Mouse (Mus musculus): ENCODE results near the gene Proz.
"Not testable (repeated sequence)": the region's sequence is repeated elsewhere in the genome, so short reads cannot be mapped to it uniquely, and the experiment has no call there.

Gene Proz

GRCm38 (mm10) chr8:13060441-13061150 lies at the start of gene Proz:
Proz (plus strand) TSS chr8:13060914.
- CTCF ChIA-PET = no interaction called here

DNA sequence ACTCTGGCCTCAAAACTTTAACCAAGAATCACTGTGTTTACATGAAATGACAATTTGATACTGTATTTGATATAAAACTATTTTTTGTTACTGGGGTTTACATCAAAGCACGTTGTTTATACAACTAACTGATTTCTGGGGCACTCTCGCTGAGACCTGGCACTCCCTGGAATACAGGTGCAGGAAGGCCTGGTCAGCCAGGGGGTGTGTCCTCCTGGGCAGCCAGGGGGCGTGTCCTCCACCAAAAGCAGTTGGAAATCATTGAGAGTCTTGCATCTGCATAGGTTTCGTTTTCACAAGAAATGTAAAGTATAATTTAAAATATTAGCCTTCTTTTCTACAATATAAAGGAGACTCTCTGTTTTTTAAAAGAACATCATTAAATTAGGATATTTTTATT lies 41.2 kb upstream of the Proz start:
- CTCF ChIA-PET = no interaction called here

DNA sequence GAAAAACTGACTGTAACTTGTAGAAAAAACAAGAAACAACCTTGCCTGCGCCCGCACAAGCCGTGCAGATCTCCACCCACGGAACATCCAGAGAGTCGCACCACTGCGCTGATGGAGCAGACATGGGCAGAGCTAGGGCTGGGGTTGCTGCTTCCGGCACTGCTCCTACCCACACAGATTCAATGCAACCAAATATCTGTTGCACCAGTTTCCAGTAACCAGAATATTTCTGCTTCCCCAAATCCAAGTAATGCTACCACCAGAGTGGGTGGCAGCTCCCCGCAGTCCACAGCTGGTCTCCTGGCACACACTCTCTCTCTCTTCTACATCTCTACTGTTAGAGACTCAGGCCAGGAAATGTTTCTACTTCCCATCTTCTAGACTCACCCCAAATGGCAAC lies 38.9 kb upstream of the Proz start:
- CTCF ChIA-PET = no interaction called here

DNA sequence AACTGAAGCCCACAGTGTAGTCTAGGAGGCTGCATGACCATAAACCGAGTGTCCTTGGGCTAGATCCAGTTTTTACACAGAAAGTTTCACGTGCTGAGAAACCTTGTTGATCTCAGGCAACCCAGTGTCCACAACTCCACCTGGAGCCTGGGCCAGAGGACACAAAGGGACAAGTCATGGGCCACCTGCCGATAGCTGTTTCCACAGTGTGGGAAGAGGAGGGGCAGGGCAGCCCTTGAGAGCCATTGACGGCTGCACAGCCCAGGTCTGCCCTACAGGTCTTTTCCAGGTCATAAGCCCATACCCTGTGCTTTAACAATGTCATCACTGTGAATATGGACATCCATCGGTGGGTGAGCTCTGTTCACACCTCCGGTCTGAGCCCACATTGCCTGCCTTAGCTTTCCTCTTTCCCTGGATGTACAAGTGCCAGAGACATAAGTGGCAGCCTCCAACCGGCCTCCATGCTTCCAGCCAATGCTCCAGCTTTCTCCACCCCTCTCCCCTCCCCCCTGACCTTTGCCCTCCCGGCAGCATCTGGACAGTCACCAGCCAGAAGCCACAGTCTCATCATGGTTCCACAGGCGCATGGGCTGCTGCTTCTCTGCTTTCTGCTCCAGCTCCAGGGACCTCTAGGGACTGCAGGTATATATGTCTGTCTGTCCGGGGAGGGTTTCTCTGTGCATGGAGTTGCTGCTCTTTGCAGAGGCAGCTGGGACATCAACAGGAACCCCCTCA lies 35.1 kb upstream of the Proz start, which contains the start of gene F7:
F7 (plus strand) TSS at position 548 of the 738 bp plus-strand sequence.
- CTCF ChIA-PET = no interaction called here

- CTCF ChIA-PET = no interaction called here
These were observed 33.1 kb upstream of the Proz start for GRCm38 (mm10) chr8:13027615-13028014.

DNA sequence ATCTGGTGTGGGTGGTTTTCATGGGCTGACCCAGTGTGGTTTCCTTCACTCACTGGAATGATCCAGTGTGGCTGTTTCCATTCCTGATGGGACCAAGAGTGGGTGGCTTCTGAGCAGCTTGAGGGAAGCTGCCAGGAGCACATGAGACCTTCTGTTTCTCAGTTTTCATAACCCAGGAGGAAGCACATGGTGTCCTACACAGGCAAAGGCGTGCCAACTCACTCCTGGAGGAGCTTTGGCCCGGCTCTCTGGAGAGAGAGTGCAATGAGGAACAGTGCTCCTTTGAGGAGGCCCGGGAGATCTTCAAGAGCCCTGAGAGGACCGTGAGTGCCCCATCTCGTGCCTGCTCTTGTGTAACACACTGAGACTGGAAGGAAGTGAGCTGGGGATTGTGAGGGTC lies 32.2 kb upstream of the Proz start:
- CTCF ChIA-PET = no interaction called here

DNA sequence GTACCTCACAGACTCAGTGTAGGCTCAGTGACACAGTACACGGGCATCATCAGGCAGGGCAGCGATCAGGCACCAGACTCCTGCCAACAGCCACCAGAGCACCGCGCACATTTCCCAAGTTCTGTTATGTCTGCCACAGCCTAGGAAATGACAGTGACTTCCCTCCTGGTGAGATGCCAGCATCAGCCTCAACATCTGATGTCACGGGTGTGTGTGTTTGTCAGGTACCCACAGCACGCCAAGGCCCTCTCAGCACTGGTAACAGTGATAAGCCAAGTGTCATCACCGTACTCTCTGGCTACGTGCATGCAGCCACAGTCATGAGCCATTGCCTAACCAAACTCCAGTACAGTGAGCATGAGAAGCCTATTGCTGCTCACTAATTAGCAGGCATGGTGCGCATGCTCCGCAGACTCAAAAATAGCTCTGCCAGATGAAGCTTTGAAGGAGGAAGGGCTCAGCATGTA lies 24.3 kb upstream of the Proz start:
- CTCF ChIA-PET = no interaction called here

- CTCF ChIA-PET = no interaction called here
These were observed 23.7 kb upstream of the Proz start, which contains the start of gene F10 for GRCm38 (mm10) chr8:13037015-13037414. F10 (plus strand) TSS chr8:13037308.

GRCm38 (mm10) chr8:13037569-13037968 lies 23.1 kb upstream of the Proz start:
- CTCF ChIA-PET = no interaction called here

DNA sequence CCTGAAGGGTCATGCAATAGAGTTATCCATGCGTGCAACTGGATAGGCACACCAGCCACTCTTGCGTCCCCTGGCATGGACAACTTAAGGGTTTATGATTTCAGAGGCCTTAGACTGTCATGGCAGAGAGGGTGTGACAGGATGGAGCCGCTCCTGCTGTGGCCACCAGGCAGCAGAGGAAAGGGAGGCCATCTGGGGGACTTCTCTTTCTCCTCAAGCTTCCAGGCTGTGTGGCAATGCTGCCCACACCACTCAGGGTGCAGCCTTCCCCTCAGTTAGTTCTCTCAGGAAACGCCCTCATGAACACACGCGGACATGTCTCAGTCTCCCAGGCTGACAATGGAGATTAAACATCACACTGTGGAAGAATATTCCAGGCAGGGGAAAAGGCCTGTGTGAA lies 21.7 kb upstream of the Proz start:
- CTCF ChIA-PET = no interaction called here

- CTCF ChIA-PET = no interaction called here
These were observed 19.3 kb upstream of the Proz start for GRCm38 (mm10) chr8:13041459-13041858.

DNA sequence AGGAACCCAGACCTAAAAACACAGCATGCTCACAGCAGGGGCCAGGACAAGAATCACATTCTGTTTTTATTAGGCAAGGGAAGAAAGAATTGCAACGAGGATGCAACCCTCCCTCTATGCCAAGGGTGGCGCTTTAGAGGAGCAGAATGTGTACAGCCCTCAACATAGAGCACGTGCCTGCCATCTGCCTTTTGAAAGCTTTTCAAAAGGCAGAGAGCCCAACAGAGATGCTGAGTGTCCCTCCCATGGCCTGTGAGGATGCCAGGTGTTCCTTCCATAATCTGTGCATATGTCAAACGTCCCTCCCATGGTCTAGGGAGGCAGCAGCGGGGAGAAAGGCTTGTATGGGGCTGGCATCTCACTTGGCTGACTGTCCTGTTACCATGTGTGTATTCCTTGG lies 13.1 kb upstream of the Proz start:
- CTCF ChIA-PET = no interaction called here

DNA sequence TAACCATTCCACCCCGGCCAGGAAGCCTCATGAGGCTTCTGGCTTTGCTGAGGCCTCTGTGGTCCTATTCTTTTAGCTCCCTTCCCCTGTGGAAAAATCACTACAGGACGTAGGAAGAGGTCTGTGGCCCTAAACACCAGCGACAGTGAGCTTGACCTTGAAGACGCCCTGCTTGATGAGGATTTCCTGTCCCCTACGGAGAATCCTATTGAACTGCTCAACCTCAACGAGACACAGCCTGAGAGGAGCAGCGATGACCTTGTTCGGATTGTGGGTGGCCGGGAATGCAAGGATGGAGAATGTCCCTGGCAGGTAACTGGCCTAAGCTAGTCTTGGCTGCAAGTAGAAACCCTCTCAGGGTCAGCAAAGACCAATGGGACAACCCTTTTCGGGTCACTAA lies 10.2 kb upstream of the Proz start:
- CTCF ChIA-PET = no interaction called here

DNA sequence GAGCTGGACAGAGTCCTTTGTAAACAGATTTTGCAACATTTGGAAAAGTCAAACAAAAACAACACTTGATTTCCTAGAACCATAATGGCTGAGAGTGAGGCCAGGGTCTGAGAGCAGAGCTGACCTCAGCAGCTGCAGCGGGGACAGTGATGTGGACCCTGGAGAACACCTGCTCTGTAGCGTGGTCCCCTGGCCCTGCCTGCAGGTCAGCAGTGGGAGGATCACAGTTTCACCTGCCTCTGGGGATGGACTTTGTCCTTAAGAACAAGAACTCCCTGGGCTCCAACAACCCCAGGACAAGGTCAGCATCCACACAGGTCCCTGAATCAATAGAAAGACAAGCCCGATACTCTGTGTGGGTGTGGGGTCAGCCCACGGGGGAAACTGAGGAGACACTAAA lies 3.4 kb upstream of the Proz start:
- CTCF ChIA-PET = no interaction called here

DNA sequence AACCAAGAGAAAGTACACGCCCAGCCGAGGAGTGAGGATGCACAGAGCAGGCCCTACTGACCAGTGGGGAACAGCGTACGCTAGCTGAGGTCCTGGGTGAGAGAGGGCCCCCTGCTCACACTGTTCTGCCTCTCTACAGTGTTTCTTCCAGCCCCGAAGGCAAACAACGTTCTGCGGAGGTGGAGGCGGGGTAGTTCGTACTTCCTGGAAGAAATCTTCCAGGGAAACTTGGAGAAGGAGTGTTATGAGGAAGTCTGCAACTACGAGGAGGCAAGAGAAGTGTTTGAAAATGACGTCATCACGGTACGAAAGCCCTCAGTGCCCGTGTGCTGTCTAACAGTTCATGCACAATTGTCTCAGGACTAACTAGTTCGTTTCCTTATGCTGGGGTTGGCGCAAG lies 2.4 kb downstream of the Proz start:
- CTCF ChIA-PET = no interaction called here

GRCm38 (mm10) chr8:13073255-13073654 lies 12.5 kb downstream of the Proz start:
- CTCF ChIA-PET = no interaction called here

GRCm38 (mm10) chr8:13075044-13075443 lies 14.3 kb downstream of the Proz start:
- CTCF ChIA-PET = no interaction called here

DNA sequence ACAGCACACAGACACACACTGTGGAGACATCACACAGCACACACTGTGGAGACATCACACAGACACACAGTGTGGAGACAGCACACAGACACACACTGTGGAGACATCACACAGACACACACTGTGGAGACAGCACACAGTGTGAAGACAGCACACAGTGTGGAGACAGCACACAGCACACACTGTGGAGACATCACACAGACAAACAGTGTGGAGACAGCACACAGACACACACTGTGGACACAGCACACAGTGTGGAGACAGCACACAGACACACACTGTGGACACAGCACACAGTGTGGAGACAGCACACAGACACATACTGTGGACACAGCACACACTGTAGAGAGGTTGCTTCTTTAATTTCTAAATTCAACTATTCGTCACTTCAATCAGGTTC lies 14.9 kb downstream of the Proz start:
- CTCF ChIA-PET = not testable (repeated sequence)

GRCm38 (mm10) chr8:13077542-13077941 lies 16.8 kb downstream of the Proz start:
- CTCF ChIA-PET = no interaction called here

DNA sequence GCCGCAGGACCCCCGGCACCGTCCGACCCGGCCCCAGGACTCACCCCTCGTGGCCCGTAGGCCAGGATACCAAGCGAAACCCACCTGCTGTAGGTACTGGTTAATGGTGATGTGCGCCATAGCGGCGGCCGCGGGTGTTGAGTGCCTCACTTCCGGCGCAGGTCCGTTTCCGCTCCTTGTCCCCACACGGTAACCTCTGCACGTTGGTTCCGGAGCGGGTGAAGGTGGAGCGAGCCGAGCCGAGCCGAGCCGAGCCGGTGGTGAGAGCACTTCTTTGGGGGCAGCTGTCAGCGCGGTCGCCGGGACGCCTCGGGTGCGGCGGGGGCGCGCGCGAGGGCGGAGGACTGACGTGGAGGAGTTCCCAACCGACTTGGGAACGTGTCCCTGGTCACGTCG lies 44.0 kb downstream of the Proz start:
- CTCF ChIA-PET = no interaction called here

DNA sequence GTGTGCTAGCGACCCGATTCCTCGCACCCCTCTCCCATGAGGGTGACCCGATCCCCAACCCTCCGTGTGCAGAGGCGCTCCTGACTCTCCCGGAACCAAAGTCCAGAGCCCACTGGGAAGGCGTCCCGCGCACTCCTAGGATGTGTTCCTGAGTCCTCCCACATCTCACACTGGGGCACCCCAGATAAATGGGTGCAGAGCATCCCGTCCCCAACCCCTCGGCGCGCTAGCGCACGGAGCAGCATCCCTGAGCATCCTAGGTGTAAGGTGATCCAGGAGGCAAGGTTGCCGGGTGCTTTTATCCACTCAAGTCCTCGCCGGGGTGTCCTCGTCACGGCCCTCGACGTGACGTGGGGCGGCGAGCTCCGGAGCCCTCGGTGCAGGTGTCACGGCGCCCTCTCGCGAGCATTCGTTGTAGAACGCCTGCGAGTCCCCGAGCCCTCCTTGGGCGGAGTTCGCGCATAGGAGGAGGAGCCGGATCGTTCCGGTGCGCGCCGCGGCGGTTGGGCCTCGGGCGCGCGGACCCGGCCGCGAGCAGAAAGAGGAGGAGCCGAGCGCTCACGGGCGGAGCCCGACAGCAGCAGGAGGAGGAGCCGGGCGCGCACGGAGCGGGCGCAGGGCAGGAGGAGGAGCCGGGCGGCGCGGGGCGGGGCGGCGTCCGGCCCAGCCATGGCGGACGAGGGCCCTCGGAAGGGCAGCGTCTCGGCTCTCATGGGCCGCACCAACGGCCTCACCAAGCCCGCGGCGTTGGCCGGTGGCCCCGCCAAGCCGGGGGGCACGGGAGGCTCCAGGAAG lies 44.6 kb downstream of the Proz start, which contains the start of the genes Pcid2 and Cul4a:
Pcid2 (minus strand) TSS at position 373 of the 795 bp plus-strand sequence.
Cul4a (plus strand) TSS at position 535 of the 795 bp plus-strand sequence.
- CTCF ChIA-PET = no interaction called here

GRCm38 (mm10) chr8:13105908-13106551 lies 45.3 kb downstream of the Proz start:
- CTCF ChIA-PET = no interaction called here

All from spleen, embryonic (tissue).